Mouse (Mus musculus) lung, embryonic 16.5 days (tissue): Measurements from ENCODE around the gene Hnmt. TPM values are rescaled to one million over a fixed set of nuclear protein-coding genes. Genes with fewer than 3 reads are reported as not detected.
"Not testable (repeated sequence)": the region's sequence is repeated elsewhere in the genome, so short reads cannot be mapped to it uniquely, and the experiment has no call there.

Source experiments
- ATAC-seq: fragments of 200-750 bp; cut with Nextera tagmentation; 2 replicates; pipeline ENCODE4 v1.8.0; 2017; ENCODE audit warnings: low read depth, mild to moderate bottlenecking, moderate library complexity
- H3K27ac ChIP-seq: fragments of 300-500 bp; sonication (generic); 2 replicates; pipeline ENCODE4 v1.5.1; 2014; ENCODE audit warnings: mild to moderate bottlenecking, control low read depth, low read length
- H3K27me3 ChIP-seq: fragments of 300-500 bp; sonication (generic); 2 replicates; pipeline ENCODE4 v1.6.1; 2014; ENCODE audit warnings: low read depth, low read length, mixed read lengths; ENCODE audit not compliant: control insufficient read depth, insufficient read depth
- H3K36me3 ChIP-seq: fragments of 300-500 bp; sonication (generic); 2 replicates; pipeline ENCODE4 v1.6.1; 2014; ENCODE audit warnings: low read length; ENCODE audit not compliant: control insufficient read depth, insufficient read depth
- H3K4me1 ChIP-seq: fragments of 300-500 bp; sonication (generic); replicated peaks from 2 replicates; pipeline ENCODE4 v1.6.1; 2014; ENCODE audit warnings: low read length, mixed read lengths; ENCODE audit not compliant: control insufficient read depth, insufficient read depth
- H3K4me2 ChIP-seq: fragments of 300-500 bp; sonication (generic); 2 replicates; pipeline ENCODE4 v1.6.1; 2014; ENCODE audit warnings: low read depth, low read length, control low read depth
- H3K4me3 ChIP-seq: fragments of 300-500 bp; sonication (generic); 2 replicates; pipeline ENCODE4 v1.5.1; 2014; ENCODE audit warnings: mild to moderate bottlenecking, low read length, control low read depth
- H3K9ac ChIP-seq: fragments of 300-500 bp; sonication (generic); 2 replicates; pipeline ENCODE4 v1.6.1; 2014; ENCODE audit warnings: low read length, control low read depth
- H3K9me3 ChIP-seq: fragments of 300-500 bp; sonication (generic); 2 replicates; pipeline ENCODE4 v1.6.1; 2016; ENCODE audit warnings: low read length; ENCODE audit not compliant: control insufficient read depth
- WGBS: fragments of 180-500 bp; shearing (Covaris S2); extraction: QIAGEN DNeasy Blood & Tissue Kit; methylation state at CpG from one replicate; pipeline ENCODE4 v1.1.7; 2014; 5-methylcytosine and 5-hydroxymethylcytosine counted together
- polyA plus RNA-seq: library from polyadenylated mRNA; unstranded; fragments of >200 nt; fragmentation: Nextera tagmentation; extraction: Ambion mirVana; gene quantifications from 2 replicates; pipeline ENCODE4 v1.2.1, GENCODE M21; 2015

Gene Hnmt
- polyA plus RNA-seq, 1 experiment from 2014 or later: 1.2 TPM

DNA sequence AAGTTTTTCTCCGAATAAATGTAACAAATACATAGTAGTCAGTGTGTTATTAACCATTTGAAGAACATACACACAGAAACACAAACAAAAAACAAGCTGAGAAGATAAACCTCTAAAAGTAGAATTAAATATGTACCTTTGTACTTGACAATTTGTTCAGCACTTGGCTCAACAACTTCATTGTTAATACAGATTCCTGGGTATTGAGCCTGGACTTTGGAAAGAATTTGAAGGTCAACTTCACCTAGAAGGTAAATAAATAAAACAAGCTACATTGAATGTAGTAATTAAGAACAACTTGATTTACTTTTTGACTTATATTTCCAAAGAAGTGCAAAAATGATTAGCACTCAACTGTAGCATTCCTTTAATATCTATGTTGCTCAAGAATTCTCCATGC lies 30.2 kb downstream of the Hnmt start:
- Histone ChIP-seq H3K9ac (no peak overlapping the region), H3K4me1 (no peaks in the 10 kb centered on the region), H3K4me3 (no peak overlapping the region), H3K27ac (no peak overlapping the region), H3K9me3 (no peaks in the 10 kb centered on the region), H3K27me3 (no peaks in the 10 kb centered on the region), H3K4me2 (no peak overlapping the region), H3K36me3 (no peaks in the 10 kb centered on the region)
- 77% methylated on average over 1 of the region's 1 CpGs for WGBS
- ATAC-seq: no peak

DNA sequence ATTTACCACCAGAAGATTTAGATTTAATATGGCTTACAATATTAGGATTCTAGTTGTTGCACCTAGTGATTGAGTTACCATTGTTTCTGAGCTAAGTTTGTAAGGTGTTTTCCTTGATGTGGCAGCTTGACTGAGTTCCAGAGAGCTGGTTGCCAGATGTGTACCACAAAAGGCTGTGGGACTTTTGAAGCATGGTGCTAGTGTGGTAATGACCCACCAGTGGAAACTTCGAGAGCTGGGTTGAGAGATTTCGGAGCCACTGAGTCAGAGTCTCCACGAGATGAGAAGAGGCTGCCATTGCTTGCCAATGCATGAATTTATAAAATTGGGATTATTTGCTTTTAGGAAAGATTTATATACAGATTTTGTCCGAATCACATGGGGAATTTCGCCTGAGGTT lies 34.2 kb downstream of the Hnmt start:
- 79% methylated on average over 5 of the region's 5 CpGs for WGBS
- no peak for ATAC-seq
- no peaks in the 10 kb centered on the region for H3K27me3 ChIP-seq

DNA sequence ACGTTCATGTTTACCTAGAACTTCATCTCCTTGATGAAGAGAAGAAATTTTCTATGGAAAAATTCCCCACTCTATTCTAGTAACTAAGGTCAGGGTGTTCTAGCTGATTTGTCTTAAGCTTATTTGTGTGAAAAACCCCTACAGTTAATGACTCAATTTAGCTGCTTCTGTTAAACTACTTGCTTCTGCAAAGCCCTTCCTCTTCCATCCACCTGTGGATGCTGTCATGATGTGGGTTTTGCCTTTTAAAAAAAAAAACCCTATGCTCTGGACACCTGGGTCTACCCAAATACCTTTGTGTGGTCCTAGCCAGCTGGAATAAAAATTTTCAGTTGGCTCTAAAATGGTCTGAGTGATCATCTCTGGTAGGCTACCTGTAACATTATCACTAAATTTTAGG lies 49.9 kb downstream of the Hnmt start:
- H3K36me3 ChIP-seq: no peaks in the 10 kb centered on the region
- H3K4me3 ChIP-seq: no peak overlapping the region
- no peak overlapping the region for H3K9ac ChIP-seq
- H3K4me1 ChIP-seq: no peaks in the 10 kb centered on the region
- H3K4me2 ChIP-seq: no peak overlapping the region
- ATAC-seq: no peak
- WGBS: 58% methylated on average over 1 of the region's 1 CpGs
- no peaks in the 10 kb centered on the region for H3K9me3 ChIP-seq
- H3K27ac ChIP-seq: no peak overlapping the region
- H3K27me3 ChIP-seq: no peaks in the 10 kb centered on the region

More for the DNA sequence above, 34.2 kb downstream of the Hnmt start:
- Histone ChIP-seq H3K9ac (no peak overlapping the region), H3K4me2 (no peak overlapping the region), H3K4me3 (no peak overlapping the region), H3K4me1 (no peaks in the 10 kb centered on the region), H3K9me3 (no peaks in the 10 kb centered on the region), H3K27ac (no peak overlapping the region), H3K36me3 (no peaks in the 10 kb centered on the region)

DNA sequence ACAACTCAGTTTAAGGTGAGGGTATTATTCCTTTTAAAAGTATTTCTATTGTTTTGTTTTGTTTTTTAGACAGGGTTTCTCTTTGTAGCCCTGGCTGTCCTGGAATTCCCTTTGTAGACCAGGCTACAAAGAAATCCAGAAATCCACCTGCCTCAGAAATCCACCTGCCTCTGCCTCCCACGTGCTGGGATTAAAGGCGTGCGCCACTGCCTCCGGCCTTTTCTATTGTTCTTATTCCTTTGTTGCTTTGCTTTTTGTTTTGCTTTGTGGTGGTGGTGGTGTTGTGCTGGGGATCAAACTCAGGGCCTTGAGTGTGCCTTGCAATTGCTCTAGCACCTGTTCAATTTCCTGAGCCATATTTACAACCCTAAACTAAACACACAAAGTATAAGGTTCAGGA lies 50.4 kb downstream of the Hnmt start:
- WGBS: 86% methylated on average over 4 of the region's 4 CpGs
- Histone ChIP-seq H3K36me3 (no peaks in the 10 kb centered on the region), H3K4me1 (no peaks in the 10 kb centered on the region), H3K9me3 (no peaks in the 10 kb centered on the region), H3K27ac (no peak overlapping the region), H3K27me3 (no peaks in the 10 kb centered on the region), H3K9ac (no peak overlapping the region), H3K4me2 (no peak overlapping the region), H3K4me3 (no peak overlapping the region)
- ATAC-seq: no peak

DNA sequence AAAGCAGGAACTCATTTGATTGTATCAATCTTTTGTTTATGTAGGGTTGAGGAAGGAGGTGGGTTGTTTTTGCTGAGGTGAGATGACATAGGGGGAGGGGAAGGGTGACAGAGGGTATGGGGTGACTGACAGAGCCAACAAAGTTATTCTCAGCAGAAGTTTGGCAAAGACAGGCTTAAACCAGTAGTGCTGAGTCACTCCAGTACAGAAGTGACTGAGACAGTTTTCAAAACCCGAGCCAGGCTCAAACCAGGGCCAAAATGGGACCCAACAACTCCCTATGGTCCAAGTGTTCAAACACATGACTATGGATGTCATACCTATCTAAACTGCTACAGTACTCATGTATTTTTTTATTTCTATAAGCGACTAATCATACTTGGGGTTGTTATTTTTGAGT lies 52.4 kb downstream of the Hnmt start:
- Histone ChIP-seq H3K9ac (no peak overlapping the region), H3K4me2 (no peak overlapping the region), H3K27me3 (no peaks in the 10 kb centered on the region), H3K27ac (no peak overlapping the region), H3K4me3 (no peak overlapping the region), H3K4me1 (no peaks in the 10 kb centered on the region), H3K36me3 (no peaks in the 10 kb centered on the region), H3K9me3 (no peaks in the 10 kb centered on the region)
- no peak for ATAC-seq
- WGBS: 55% methylated on average over 2 of the region's 2 CpGs

DNA sequence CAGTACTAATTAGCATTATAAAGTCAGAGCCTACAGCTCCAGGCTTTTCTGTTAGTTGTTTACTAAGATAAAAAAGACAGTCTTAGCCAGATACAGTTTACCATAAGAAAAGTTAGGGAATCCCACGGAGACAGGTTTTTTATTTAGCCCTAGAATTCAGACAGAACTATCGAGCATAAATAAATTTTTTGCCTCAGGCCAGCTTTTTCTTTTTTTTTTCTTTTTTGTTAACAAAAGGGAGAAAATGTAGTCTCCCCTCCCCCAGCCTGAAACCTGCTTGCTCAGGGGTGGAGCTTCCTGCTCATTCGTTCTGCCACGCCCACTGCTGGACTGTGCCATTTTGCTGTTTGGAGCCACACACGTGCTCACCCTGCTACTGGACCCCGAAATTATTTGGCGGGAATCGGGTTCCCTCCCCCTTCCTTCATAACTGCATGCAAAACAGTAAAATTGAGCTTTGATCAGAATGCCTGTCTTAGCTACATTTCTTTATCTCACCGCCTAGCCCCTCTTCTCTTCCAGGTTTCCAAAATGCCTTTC lies 59.1 kb downstream of the Hnmt start:
- not testable (repeated sequence) for H3K9me3 ChIP-seq, H3K4me3 ChIP-seq, H3K36me3 ChIP-seq, ATAC-seq, H3K4me1 ChIP-seq, H3K27me3 ChIP-seq, H3K9ac ChIP-seq, H3K4me2 ChIP-seq, H3K27ac ChIP-seq
- WGBS: 84% methylated on average over 9 of the region's 9 CpGs

DNA sequence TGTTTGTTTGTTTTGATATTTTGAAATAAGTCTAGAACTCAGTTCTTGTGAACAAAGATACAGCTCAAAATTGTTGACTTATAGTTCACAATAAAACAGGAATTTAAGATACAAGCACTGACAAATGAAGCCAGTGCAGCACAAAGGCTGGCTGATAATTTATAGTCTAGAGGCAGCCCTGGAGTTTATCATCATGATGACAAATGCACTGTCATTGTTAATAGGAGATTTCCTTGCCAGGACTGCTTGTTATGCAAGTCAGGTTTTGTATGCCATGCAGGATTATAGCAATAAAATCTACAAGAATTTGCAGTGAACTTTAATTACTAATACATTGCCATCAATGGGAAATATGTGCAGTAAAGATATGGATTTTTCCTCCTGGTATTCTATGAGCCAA lies 61.9 kb downstream of the Hnmt start:
- Histone ChIP-seq H3K36me3 (no peaks in the 10 kb centered on the region), H3K9ac (no peak overlapping the region), H3K27ac (no peak overlapping the region), H3K27me3 (no peaks in the 10 kb centered on the region), H3K4me3 (no peak overlapping the region), H3K9me3 (no peaks in the 10 kb centered on the region), H3K4me2 (no peak overlapping the region), H3K4me1 (no peaks in the 10 kb centered on the region)
- no peak for ATAC-seq

DNA sequence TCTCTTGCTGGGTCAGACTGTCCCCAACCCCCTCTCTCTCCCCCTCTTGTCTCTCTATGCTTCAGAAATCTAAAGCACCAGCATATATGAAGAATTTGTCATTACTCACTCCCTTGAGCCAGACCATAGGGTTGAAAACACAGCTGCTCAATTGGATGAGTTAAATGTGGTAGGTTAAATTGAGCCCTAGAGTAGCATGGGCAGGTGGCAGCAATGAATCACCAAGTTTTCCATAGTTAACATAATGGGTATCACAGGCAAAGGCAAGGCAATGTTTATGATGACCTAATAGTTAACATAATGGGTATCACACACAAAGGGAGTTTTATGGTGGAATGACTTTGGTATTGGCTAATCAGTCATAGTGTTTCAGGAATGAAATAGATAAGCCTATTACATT lies 65.9 kb downstream of the Hnmt start:
- no peak overlapping the region for H3K27ac ChIP-seq
- no peaks in the 10 kb centered on the region for H3K9me3 ChIP-seq
- no peak overlapping the region for H3K4me2 ChIP-seq
- no peaks in the 10 kb centered on the region for H3K36me3 ChIP-seq
- H3K9ac ChIP-seq: no peak overlapping the region
- H3K4me1 ChIP-seq: no peaks in the 10 kb centered on the region
- no peaks in the 10 kb centered on the region for H3K27me3 ChIP-seq
- ATAC-seq: no peak
- H3K4me3 ChIP-seq: no peak overlapping the region

DNA sequence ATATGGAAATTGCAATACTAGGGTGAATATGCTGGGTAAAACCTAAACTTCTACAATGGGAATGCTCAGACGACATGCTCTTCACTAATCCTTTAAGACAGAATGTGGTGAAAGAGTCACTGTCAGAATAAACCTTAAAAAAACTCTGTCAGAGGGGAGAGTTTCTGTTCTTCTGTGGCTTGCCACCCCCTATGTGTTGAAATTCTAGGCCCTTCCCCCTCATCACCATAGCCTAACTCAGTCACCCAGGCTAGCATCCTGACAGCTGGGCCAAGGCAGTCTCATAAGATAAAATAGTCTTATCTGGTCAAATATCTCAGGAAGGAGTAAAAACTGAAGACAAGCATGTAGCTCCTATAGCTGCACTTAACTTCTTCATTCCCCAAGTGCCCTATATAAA lies 66.3 kb downstream of the Hnmt start:
- Histone ChIP-seq H3K4me1 (no peaks in the 10 kb centered on the region), H3K9me3 (no peaks in the 10 kb centered on the region), H3K27ac (no peak overlapping the region), H3K36me3 (no peaks in the 10 kb centered on the region), H3K9ac (no peak overlapping the region), H3K27me3 (no peaks in the 10 kb centered on the region), H3K4me3 (no peak overlapping the region), H3K4me2 (no peak overlapping the region)
- WGBS: 42% methylated on average over 1 of the region's 1 CpGs
- ATAC-seq: no peak

DNA sequence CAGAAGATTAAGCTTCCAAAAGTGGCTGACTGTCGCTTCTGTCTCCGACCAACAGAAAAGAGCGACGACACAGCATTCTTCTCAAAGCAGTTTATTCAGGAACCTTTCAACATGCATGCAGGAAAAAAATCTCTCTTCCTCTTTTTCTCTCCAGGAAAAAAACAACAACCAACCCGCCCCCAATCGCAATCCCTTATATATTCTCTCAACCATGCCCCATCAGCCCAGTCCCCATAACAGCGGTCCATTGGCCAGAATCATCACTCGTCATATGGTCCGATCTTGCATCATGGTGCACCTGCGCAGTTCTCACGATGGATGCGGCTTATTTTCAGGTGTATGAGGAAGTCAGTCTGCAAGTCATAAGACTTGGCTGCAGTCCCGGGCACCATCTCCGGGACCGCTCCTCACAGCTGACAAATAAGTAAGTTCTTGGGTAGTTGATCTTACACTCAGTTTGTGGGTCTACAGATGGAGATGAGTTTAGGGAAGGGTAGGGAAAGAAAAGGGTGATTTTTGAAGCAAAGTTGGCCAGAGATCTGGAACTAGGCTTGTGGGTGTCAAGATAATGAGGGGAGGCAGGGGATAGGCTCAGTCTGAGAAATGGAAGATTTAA lies 88.4 kb downstream of the Hnmt start:
- H3K36me3 ChIP-seq, H3K4me3 ChIP-seq, ATAC-seq, H3K9me3 ChIP-seq, H3K27ac ChIP-seq, H3K4me1 ChIP-seq, H3K9ac ChIP-seq, H3K4me2 ChIP-seq, H3K27me3 ChIP-seq: not testable (repeated sequence)
- 88% methylated on average over 15 of the region's 15 CpGs for WGBS
